Mouse (Mus musculus): ENCODE measurements around the gene Bpifb6. TPM values are rescaled to one million over a fixed set of nuclear protein-coding genes. Genes with fewer than 3 reads are reported as not detected.
A peak's percentile ranks its signal among the peaks of the same experiment; 100 is the strongest.

The Bpifb6 gene
- polyA plus RNA-seq, 1 experiment from 2014 or later, result not detected

DNA sequence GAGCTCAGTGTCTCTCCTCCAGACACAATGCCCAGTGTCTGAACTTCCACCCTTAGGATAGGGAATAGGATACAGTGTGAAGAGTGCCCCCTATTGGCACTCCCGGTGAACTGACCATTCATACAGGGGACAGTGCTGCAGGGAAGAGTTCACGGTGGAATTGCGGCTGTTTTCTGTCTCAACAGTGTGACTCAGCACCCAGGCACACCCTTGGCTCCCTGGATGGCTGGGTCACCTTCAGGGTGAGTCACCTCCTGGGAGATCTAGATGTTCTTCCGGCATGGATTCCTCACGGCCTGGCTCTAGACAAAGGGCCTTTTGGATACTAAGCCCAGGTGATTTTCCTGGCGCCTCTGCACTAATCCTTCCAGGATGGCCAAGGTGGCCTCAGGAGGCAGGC lies 35.2 kb downstream of the Bpifb6 start:
- Histone ChIP-seq H3K4me1 (ENCODE audit: control insufficient read depth, insufficient read depth, low read length) (no peaks in the 10 kb centered on the region), H3K4me2 (replicated peaks; ENCODE audit: low read depth, low read length) (no peak overlapping the region), H3K9ac (ENCODE audit: low read depth, low read length) (no peak overlapping the region), H3K4me3 (ENCODE audit: low read length) (no peak overlapping the region), H3K36me3 (ENCODE audit: control insufficient read depth, insufficient read depth, low read length) (no peaks in the 10 kb centered on the region), H3K9me3 (ENCODE audit: control insufficient read depth, low read length) (no peaks in the 10 kb centered on the region), H3K27ac (ENCODE audit: low read depth, low read length) (no peak overlapping the region), H3K27me3 (ENCODE audit: control insufficient read depth, insufficient read depth, low read length) (no peaks in the 10 kb centered on the region)
- no peak for ATAC-seq (ENCODE audit: low FRiP score, low TSS enrichment)
- 90% methylated on average over 6 of the region's 6 CpGs for WGBS

DNA sequence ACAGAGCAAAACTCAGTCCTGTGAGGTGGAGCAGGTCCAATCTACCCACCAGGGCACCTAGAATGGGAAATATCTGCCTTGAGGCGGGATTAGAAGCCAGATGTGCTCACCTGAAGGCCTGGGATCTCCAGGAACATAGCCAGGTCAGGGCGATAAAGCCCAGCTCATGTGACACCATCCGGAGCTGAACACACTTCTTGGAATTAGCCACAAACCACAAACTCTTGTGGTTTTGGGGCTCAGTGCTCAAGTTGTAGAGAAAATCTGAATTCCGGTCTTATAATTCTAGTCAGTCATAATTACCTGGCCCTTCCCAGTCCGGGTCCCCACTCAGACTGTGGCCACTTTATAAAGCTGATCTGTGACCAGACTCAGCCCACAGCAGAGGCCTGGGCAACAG lies 37.7 kb downstream of the Bpifb6 start, which contains the start of gene Bpifb4:
Gene Bpifb4 (plus strand): TSS at position 370 of the 400 bp plus-strand sequence.
- Histone ChIP-seq H3K9ac (ENCODE audit: low read depth, low read length) (no peak within 1 kb of the TSS), H3K4me1 (ENCODE audit: control insufficient read depth, insufficient read depth, low read length) (no peaks in the 10 kb centered on the region), H3K36me3 (ENCODE audit: control insufficient read depth, insufficient read depth, low read length) (no peaks in the 10 kb centered on the region), H3K27ac (ENCODE audit: low read depth, low read length) (no peak within 1 kb of the TSS), H3K27me3 (ENCODE audit: control insufficient read depth, insufficient read depth, low read length) (no peaks in the 10 kb centered on the region), H3K9me3 (ENCODE audit: control insufficient read depth, low read length) (no peaks in the 10 kb centered on the region), H3K4me2 (replicated peaks; ENCODE audit: low read depth, low read length) (no peak within 1 kb of the TSS), H3K4me3 (ENCODE audit: low read length) (no peak within 1 kb of the TSS)
- ATAC-seq (ENCODE audit: low FRiP score, low TSS enrichment), result no peak
- WGBS, result 90% methylated on average over 5 of the region's 5 CpGs

DNA sequence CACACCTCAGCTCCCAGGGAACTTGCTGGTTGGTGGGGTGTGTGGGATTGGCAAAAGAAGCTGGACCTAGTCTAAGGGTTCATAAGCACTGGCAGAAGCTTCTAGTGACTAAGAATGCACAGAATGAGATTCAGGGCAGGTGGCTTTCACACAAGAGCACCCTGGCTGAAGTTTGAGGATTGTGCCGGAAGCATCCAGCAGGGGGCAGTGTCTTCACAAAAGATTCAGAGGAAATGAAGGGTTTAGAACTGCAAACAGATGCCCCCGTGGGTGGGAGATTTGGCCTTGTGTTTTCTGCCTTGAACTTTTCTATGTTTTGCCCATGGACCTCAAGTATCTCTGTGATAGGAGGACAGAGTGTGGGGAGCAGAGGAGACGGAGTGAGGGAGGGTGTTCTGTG lies 43.3 kb downstream of the Bpifb6 start:
- Histone ChIP-seq H3K4me3 (ENCODE audit: low read length) (no peak overlapping the region), H3K9ac (ENCODE audit: low read depth, low read length) (no peak overlapping the region), H3K36me3 (ENCODE audit: control insufficient read depth, insufficient read depth, low read length) (no peaks in the 10 kb centered on the region), H3K27ac (ENCODE audit: low read depth, low read length) (no peak overlapping the region), H3K27me3 (ENCODE audit: control insufficient read depth, insufficient read depth, low read length) (no peaks in the 10 kb centered on the region), H3K9me3 (ENCODE audit: control insufficient read depth, low read length) (no peaks in the 10 kb centered on the region), H3K4me1 (ENCODE audit: control insufficient read depth, insufficient read depth, low read length) (no peaks in the 10 kb centered on the region), H3K4me2 (replicated peaks; ENCODE audit: low read depth, low read length) (no peak overlapping the region)
- ATAC-seq (ENCODE audit: low FRiP score, low TSS enrichment), result no peak
- WGBS, result 43% methylated on average over 3 of the region's 3 CpGs

DNA sequence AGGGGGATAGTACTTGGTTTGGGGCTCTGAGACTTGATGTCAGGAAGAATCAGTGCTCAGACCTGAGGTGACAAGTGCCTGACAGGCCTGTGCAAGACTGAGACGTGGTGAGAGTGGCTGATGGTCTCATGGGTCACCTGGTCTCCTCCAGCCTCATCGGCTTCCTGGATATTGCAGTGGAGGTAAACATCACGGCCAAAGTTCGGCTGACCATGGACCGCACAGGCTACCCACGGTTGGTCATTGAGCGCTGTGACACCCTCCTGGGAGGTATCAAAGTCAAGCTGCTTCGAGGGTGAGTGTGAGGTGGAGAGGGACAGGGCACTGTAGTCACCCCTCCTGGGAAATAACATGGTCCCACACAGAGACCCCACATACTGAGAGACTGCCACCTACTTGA lies 44.4 kb downstream of the Bpifb6 start:
- Histone ChIP-seq H3K4me1 (ENCODE audit: control insufficient read depth, insufficient read depth, low read length) (no peaks in the 10 kb centered on the region), H3K36me3 (ENCODE audit: control insufficient read depth, insufficient read depth, low read length) (no peaks in the 10 kb centered on the region), H3K9me3 (ENCODE audit: control insufficient read depth, low read length) (no peaks in the 10 kb centered on the region), H3K4me3 (ENCODE audit: low read length) (no peak overlapping the region), H3K9ac (ENCODE audit: low read depth, low read length) (no peak overlapping the region), H3K4me2 (replicated peaks; ENCODE audit: low read depth, low read length) (no peak overlapping the region), H3K27me3 (ENCODE audit: control insufficient read depth, insufficient read depth, low read length) (no peaks in the 10 kb centered on the region), H3K27ac (ENCODE audit: low read depth, low read length) (no peak overlapping the region)
- no peak for ATAC-seq (ENCODE audit: low FRiP score, low TSS enrichment)
- 80% methylated on average over 8 of the region's 8 CpGs for WGBS

GRCm38 (mm10) chr2:153952897-153953296 lies 52.7 kb downstream of the Bpifb6 start:
- no peak overlapping the region for H3K9ac ChIP-seq (ENCODE audit: low read depth, low read length)
- H3K4me3 ChIP-seq (ENCODE audit: low read length), result no peak overlapping the region
- H3K36me3 ChIP-seq (ENCODE audit: control insufficient read depth, insufficient read depth, low read length), result no peaks in the 10 kb centered on the region
- ATAC-seq (ENCODE audit: low FRiP score, low TSS enrichment), result no peak
- no peaks in the 10 kb centered on the region for H3K27me3 ChIP-seq (ENCODE audit: control insufficient read depth, insufficient read depth, low read length)
- 32% methylated on average over 6 of the region's 6 CpGs for WGBS
- no peak overlapping the region for H3K27ac ChIP-seq (ENCODE audit: low read depth, low read length)
- no peak overlapping the region for H3K4me2 ChIP-seq (replicated peaks; ENCODE audit: low read depth, low read length)
- H3K4me1 ChIP-seq (ENCODE audit: control insufficient read depth, insufficient read depth, low read length), result no peaks in the 10 kb centered on the region
- H3K9me3 ChIP-seq (ENCODE audit: control insufficient read depth, low read length), result no peaks in the 10 kb centered on the region

GRCm38 (mm10) chr2:153953836-153954235 lies 53.6 kb downstream of the Bpifb6 start:
- H3K36me3 ChIP-seq (ENCODE audit: control insufficient read depth, insufficient read depth, low read length), result no peaks in the 10 kb centered on the region
- H3K4me2 ChIP-seq (replicated peaks; ENCODE audit: low read depth, low read length), result peak overlapping the region; percentile 30; the same call in 1 of the 2 replicates
- H3K9ac ChIP-seq (ENCODE audit: low read depth, low read length), result no peak overlapping the region
- H3K4me3 ChIP-seq (ENCODE audit: low read length), result no peak overlapping the region
- WGBS, result 13% methylated on average over 6 of the region's 6 CpGs
- no peaks in the 10 kb centered on the region for H3K27me3 ChIP-seq (ENCODE audit: control insufficient read depth, insufficient read depth, low read length)
- no peak overlapping the region for H3K27ac ChIP-seq (ENCODE audit: low read depth, low read length)
- no peaks in the 10 kb centered on the region for H3K4me1 ChIP-seq (ENCODE audit: control insufficient read depth, insufficient read depth, low read length)
- H3K9me3 ChIP-seq (ENCODE audit: control insufficient read depth, low read length), result no peaks in the 10 kb centered on the region
- 0 out of 2 replicates have a peak, but pooled peaks have one; percentile 43 for ATAC-seq (ENCODE audit: low FRiP score, low TSS enrichment)

Other genes with a start within 250 kb of the Bpifb6 start
- gene Dnmt3c, start 203.7 kb upstream of the Bpifb6 start, polyA plus RNA-seq (2014; fragmentation: Nextera tagmentation; extraction: Ambion mirVana), result not detected in 2 replicates
- gene Mapre1, start 159.1 kb upstream of the Bpifb6 start, polyA plus RNA-seq (2014; fragmentation: Nextera tagmentation; extraction: Ambion mirVana), result 203 and 243 TPM in 2 replicates
- gene Efcab8, start 120.5 kb upstream of the Bpifb6 start, polyA plus RNA-seq (2014; fragmentation: Nextera tagmentation; extraction: Ambion mirVana), result not detected in 2 replicates
- not detected in 2 replicates for gene Sun5, start 29.3 kb upstream of the Bpifb6 start, polyA plus RNA-seq (2014; fragmentation: Nextera tagmentation; extraction: Ambion mirVana)
- gene Bpifb2, start 25.3 kb upstream of the Bpifb6 start, polyA plus RNA-seq (2014; fragmentation: Nextera tagmentation; extraction: Ambion mirVana), result not detected in 2 replicates
- gene Bpifb3, start 17.8 kb downstream of the Bpifb6 start, polyA plus RNA-seq (2014; fragmentation: Nextera tagmentation; extraction: Ambion mirVana), result not detected in 2 replicates
- gene Bpifb4, start 37.8 kb downstream of the Bpifb6 start, polyA plus RNA-seq (2014; fragmentation: Nextera tagmentation; extraction: Ambion mirVana), result not detected in 2 replicates
- not detected in 2 replicates for gene Bpifa6, start 74.6 kb downstream of the Bpifb6 start, polyA plus RNA-seq (2014; fragmentation: Nextera tagmentation; extraction: Ambion mirVana)
- gene Bpifa2, start 107.9 kb downstream of the Bpifb6 start, polyA plus RNA-seq (2014; fragmentation: Nextera tagmentation; extraction: Ambion mirVana), result not detected in 2 replicates
- gene Bpifa3, start 229.9 kb downstream of the Bpifb6 start, polyA plus RNA-seq (2014; fragmentation: Nextera tagmentation; extraction: Ambion mirVana), result not detected in 2 replicates
- gene Bpifa1, start 242.5 kb downstream of the Bpifb6 start, polyA plus RNA-seq (2014; fragmentation: Nextera tagmentation; extraction: Ambion mirVana), result not detected in 2 replicates